Mouse (Mus musculus) G1E (cell line): ENCODE results near the gene Edn2. TPM values are rescaled to one million over a fixed set of nuclear protein-coding genes. Genes with fewer than 3 reads are reported as not detected.

Source experiments
- ATAC-seq: 2 replicates; pipeline ENCODE4 v1.8.0; 2016; ENCODE audit warnings: mild to moderate bottlenecking; ENCODE audit not compliant: insufficient number of reproducible peaks, poor library complexity, low FRiP score, severe bottlenecking; ENCODE audit errors: extremely low read depth
- DNase-seq: peaks from one replicate; pipeline ENCODE4 v3.0.0; 2012; ENCODE audit warnings: low spot score
- H3K27me3 ChIP-seq: 2 replicates; pipeline ENCODE4 v1.6.1; 2012; ENCODE audit warnings: mild to moderate bottlenecking, low read length, inconsistent platforms; ENCODE audit not compliant: insufficient read depth
- H3K36me3 ChIP-seq: replicated peaks from 2 replicates; pipeline ENCODE3; 2012; ENCODE audit warnings: mild to moderate bottlenecking, inconsistent platforms
- H3K4me1 ChIP-seq: 2 replicates; pipeline ENCODE4 v1.6.1; 2012; ENCODE audit warnings: low read depth, low read length, inconsistent platforms, mixed read lengths; ENCODE audit not compliant: insufficient read depth
- H3K4me3 ChIP-seq: 2 replicates; pipeline ENCODE4 v1.5.1; 2012; ENCODE audit warnings: low read depth, mild to moderate bottlenecking, inconsistent platforms, low read length, moderate library complexity, mixed read lengths
- H3K9me3 ChIP-seq: replicated peaks from 2 replicates; pipeline ENCODE4 v1.6.1; 2012; ENCODE audit warnings: inconsistent platforms
- CTCF ChIP-seq: IDR thresholded peaks from 2 replicates; pipeline ENCODE4 v1.5.1; 2012; ENCODE audit warnings: low read depth, low read length, inconsistent platforms, mixed read lengths
- GATA1 ChIP-seq: IDR thresholded peaks from 2 replicates; pipeline ENCODE4 v1.6.1; 2012; ENCODE audit warnings: borderline replicate concordance, low read length, inconsistent platforms, mixed read lengths
- GATA2 ChIP-seq: IDR thresholded peaks from 2 replicates; pipeline ENCODE4 v1.6.1; 2012; ENCODE audit warnings: low read depth, low read length, inconsistent platforms, borderline replicate concordance
- POLR2AphosphoS5 ChIP-seq: IDR thresholded peaks from 2 replicates; pipeline ENCODE4 v1.6.1; 2012; ENCODE audit warnings: low read depth, low read length, inconsistent platforms; ENCODE audit not compliant: insufficient replicate concordance
- TAL1 ChIP-seq: conservative IDR thresholded peaks from 2 replicates; pipeline ENCODE4 v1.6.1; 2012; ENCODE audit warnings: low read depth, low read length, inconsistent platforms, mixed read lengths
- polyA plus RNA-seq: library from polyadenylated mRNA; stranded (reverse); fragments of >175 nt; gene quantifications from 2 replicates; pipeline ENCODE4 v1.2.3, GENCODE M21; 2012
- total RNA-seq, 2 experiments: library from RNA; stranded (forward) in 1 of 2; stranded (reverse) in 1 of 2; fragments of 200-1000 nt in 1 of 2; fragments of >200 nt in 1 of 2; fragmentation: Nextera tagmentation in 1 of 2; gene quantifications; 2 replicates each; pipeline ENCODE4 v1.2.3; 2014 to 2017

The Edn2 gene
- total RNA-seq (2014; fragmentation: Nextera tagmentation) = not detected in 2 replicates
- total RNA-seq (2017) = not detected in 2 replicates
- not detected in 2 replicates for polyA plus RNA-seq

DNA sequence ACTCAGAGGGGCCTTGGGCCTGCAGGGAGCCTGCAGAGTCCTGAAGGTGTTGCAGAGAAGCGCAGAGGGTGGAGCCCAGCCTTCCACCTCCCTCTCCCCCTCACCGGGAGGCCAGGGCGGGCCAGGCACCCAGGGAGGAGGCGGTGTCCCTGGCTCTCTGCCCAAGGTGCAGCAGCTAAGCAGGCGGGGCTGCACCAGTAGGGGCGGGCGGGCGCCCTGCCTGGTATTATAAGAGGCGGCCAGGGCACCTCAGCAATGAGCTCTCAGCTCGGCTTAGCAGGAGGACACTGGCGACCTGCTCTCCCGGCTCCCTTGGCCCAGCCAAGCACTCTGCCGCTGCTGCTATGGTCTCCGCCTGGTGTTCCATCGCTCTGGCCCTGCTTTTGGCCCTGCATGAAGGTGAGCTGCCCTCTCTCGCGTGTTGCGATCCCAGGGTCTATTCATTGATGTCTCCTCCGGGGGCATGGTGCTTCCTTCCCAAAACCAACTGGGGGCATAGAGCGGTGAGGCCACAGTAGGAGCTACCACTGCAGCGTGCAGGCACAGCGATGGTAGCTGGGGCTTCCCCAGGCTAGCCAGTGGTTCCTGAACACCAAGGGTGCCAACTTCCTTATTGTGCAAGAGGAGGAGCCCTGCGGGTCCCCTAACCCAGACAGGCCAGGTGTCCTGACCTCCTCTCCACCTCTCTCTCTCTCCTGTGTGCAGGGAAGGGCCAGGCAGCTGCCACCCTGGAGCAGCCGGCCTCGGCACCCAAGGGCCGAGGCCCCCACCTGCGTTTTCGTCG is at the start of gene Edn2:
Edn2 (plus strand) TSS at position 41 of the 784 bp plus-strand sequence.
- ATAC-seq (no peak), DNase-seq (no peak)
- peaks cover 90% of the 10 kb centered on the region for H3K9me3 ChIP-seq
- no peaks in the 10 kb centered on the region for H3K4me1 ChIP-seq
- H3K36me3 ChIP-seq = no peaks in the 10 kb centered on the region
- no peak within 1 kb of the TSS for H3K4me3 ChIP-seq
- TF ChIP-seq CTCF (no peak), POLR2AphosphoS5 (no peak), GATA2 (no peak), GATA1 (no peak), TAL1 (no peak)
- no peaks in the 10 kb centered on the region; the same call in 1 of the 2 replicates for H3K27me3 ChIP-seq

DNA sequence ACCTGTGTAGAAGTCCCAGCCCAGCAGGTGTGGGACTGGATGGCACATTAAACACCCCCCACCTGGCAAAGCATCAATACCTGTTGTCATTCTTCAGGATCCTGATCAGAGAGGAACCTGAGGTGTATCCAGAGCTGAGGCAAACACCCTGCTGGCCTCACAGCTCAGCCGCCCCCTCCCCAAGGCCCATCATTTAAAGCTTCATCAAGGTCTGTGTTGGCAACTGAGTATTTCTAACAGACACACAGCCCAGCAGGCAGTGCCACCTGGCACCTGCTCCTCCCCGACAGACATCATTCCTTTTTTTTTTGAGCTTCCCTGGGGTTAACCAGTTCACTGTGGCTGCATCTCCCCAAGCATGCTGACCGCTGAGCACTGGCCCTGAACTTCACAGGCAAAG is 45.5 kb upstream of the Edn2 start:
- Histone ChIP-seq H3K4me3 (no peak overlapping the region), H3K4me1 (no peaks in the 10 kb centered on the region), H3K36me3 (no peaks in the 10 kb centered on the region), H3K27me3 (no peaks in the 10 kb centered on the region), H3K9me3 (peaks cover 71% of the 10 kb centered on the region)
- TF ChIP-seq GATA2 (no peak), GATA1 (no peak), POLR2AphosphoS5 (no peak), TAL1 (no peak), CTCF (no peak)
- DNase-seq (no peak), ATAC-seq (no peak)

DNA sequence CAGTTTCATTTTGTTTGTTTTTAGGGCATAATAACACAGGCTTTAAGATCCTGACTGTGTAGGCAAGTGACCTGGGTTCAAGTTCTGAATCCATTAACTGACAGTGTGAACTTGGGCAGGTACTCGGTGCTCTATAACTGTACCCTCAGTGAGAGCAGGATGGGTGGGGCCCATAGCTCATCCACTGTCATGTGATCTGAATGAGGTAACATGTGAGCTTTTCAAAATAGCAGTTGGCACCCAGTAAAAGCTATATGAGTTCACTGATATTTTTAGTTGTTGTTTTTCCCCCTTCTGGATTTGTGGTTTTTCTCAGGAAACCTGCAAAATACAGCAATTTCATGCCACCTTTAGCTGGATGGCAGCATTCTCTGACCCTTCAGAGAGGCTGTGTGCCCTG is 44.7 kb upstream of the Edn2 start:
- H3K27me3 ChIP-seq = no peaks in the 10 kb centered on the region
- no peaks in the 10 kb centered on the region for H3K4me1 ChIP-seq
- DNase-seq = no peak
- peaks cover 78% of the 10 kb centered on the region for H3K9me3 ChIP-seq
- H3K4me3 ChIP-seq = no peak overlapping the region
- no peaks in the 10 kb centered on the region for H3K36me3 ChIP-seq
- TF ChIP-seq GATA1 = no peak
- no peak for TF ChIP-seq POLR2AphosphoS5
- TF ChIP-seq TAL1 = no peak
- no peak for ATAC-seq

DNA sequence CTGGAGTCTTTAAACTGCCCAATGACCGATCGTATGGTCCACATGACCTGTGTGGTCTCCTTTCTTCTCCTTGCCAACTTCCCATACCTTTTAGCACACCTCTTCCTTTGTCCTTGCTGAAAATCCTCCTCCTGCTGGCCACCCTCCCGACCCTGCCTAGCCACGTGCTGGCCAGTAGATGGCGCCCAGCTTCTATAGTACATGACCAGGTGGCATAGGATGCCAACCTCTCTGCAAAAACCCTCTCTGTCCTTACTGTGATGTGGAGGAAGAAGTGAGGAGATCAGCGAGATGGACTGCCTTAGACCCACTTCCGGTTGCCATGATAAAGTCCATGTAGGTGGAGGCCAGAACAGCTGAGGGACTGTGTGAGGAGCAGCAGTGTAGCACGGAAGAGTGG is 40.7 kb upstream of the Edn2 start:
- H3K36me3 ChIP-seq = no peaks in the 10 kb centered on the region
- no peaks in the 10 kb centered on the region for H3K27me3 ChIP-seq
- no peak for ATAC-seq

DNA sequence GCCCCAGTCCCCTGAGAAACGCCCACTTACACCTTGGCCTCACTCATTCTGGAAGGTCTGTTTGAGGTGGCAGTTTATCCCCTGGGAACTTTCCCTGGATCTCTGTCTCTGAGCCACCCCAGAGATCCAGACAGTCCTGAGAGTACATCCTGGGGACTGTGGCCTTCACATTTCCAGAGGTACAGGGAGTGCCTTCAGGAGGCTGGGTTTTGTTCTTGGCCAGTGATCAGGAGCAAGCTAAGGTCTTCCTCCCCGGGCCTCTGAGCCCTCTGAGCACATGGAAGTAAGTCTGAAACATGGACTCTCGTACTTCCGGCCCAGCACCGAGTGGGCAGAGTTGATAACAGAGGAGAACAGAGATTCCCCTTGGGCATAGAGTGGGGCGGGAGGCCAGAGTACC is 36.4 kb upstream of the Edn2 start:
- ATAC-seq (no peak), DNase-seq (no peak)
- H3K4me1 ChIP-seq = no peaks in the 10 kb centered on the region
- TF ChIP-seq GATA1 (no peak), CTCF (no peak), POLR2AphosphoS5 (no peak), GATA2 (no peak), TAL1 (no peak)
- H3K27me3 ChIP-seq = no peaks in the 10 kb centered on the region
- no peaks in the 10 kb centered on the region for H3K36me3 ChIP-seq
- peaks cover 98% of the 10 kb centered on the region for H3K9me3 ChIP-seq
- no peak overlapping the region for H3K4me3 ChIP-seq

More for the DNA sequence above, 40.7 kb upstream of the Edn2 start:
- Histone ChIP-seq H3K4me1 (no peaks in the 10 kb centered on the region), H3K9me3 (peaks cover 95% of the 10 kb centered on the region), H3K4me3 (no peak overlapping the region)
- no peak for TF ChIP-seq GATA1
- DNase-seq = no peak

DNA sequence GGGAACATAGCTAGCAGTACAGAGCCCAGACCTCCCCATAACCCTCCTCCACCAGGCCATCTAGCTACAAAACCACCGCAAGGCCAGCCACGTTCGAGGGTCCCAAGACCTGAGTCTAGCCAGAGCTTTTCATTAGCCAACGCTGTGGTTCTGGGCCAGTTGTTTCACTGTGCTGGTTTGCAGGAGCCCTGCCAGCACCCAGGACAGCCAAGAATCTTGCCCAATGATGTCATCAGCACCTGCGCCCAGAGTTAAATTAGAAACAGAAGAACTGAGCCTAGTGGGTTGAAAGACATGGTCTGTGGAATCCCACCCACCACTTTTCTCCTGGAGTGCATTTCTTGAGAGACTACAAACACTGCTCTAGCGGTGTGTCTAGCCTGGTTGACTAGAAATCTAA is 35.0 kb upstream of the Edn2 start:
- TF ChIP-seq POLR2AphosphoS5 (no peak), GATA2 (no peak)
- Histone ChIP-seq H3K27me3 (no peaks in the 10 kb centered on the region), H3K4me1 (no peaks in the 10 kb centered on the region)

DNA sequence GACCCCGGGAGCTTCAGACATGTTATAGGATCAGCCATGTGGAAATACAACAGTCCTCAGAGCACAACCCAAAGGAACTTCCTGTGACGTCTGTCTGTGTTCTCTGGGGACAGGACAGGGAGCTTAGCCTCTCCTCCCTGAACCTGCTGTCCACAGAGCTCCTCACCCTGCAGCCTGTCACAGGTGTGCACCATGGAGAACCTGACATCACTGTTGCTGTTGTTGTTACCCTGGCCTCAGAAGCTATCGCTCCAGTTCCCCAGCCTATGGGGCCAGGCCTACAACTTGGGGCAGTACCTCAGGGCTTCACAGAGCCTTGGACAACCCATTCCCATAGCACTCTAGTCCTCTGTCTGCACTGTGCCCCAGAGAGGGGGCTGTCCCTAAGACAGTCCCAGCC is 33.7 kb upstream of the Edn2 start:
- H3K4me3 ChIP-seq = no peak overlapping the region
- no peak for DNase-seq
- no peaks in the 10 kb centered on the region for H3K4me1 ChIP-seq
- TF ChIP-seq TAL1 (no peak), GATA2 (no peak), CTCF (no peak), GATA1 (no peak), POLR2AphosphoS5 (no peak)
- no peaks in the 10 kb centered on the region for H3K36me3 ChIP-seq
- H3K9me3 ChIP-seq = peaks cover 98% of the 10 kb centered on the region
- no peak for ATAC-seq
- H3K27me3 ChIP-seq = no peaks in the 10 kb centered on the region

More for the DNA sequence above, 35.0 kb upstream of the Edn2 start:
- H3K9me3 ChIP-seq = peaks cover 98% of the 10 kb centered on the region
- DNase-seq (no peak), ATAC-seq (no peak)
- H3K36me3 ChIP-seq = no peaks in the 10 kb centered on the region
- no peak overlapping the region for H3K4me3 ChIP-seq
